Mouse (Mus musculus) limb, embryonic 13.5 days (tissue): ENCODE results near the gene Mall. TPM values are rescaled to one million over a fixed set of nuclear protein-coding genes. Genes with fewer than 3 reads are reported as not detected.

Source experiments
- ATAC-seq: fragments of 200-750 bp; cut with Nextera tagmentation; 2 replicates; pipeline ENCODE4 v1.8.0; 2017; ENCODE audit warnings: low read depth, moderate number of reproducible peaks, moderate TSS enrichment; ENCODE audit not compliant: low FRiP score
- H3K27ac ChIP-seq: fragments of 300-500 bp; sonication (generic); 2 replicates; pipeline ENCODE4 v1.5.1; 2015; ENCODE audit warnings: inconsistent platforms, mild to moderate bottlenecking, moderate library complexity
- H3K27me3 ChIP-seq: fragments of 300-500 bp; sonication (generic); 2 replicates; pipeline ENCODE4 v1.6.1; 2015; ENCODE audit warnings: mild to moderate bottlenecking, inconsistent platforms
- H3K36me3 ChIP-seq: fragments of 300-500 bp; sonication (generic); 2 replicates; pipeline ENCODE4 v1.6.1; 2015; ENCODE audit warnings: inconsistent platforms, mild to moderate bottlenecking, moderate library complexity
- H3K4me1 ChIP-seq: fragments of 300-500 bp; sonication (generic); 2 replicates; pipeline ENCODE4 v1.6.1; 2015; ENCODE audit warnings: inconsistent platforms
- H3K4me2 ChIP-seq: fragments of 300-500 bp; sonication (generic); replicated peaks from 2 replicates; pipeline ENCODE4 v1.6.1; 2015; ENCODE audit warnings: inconsistent platforms, mild to moderate bottlenecking, moderate library complexity
- H3K4me3 ChIP-seq: fragments of 300-500 bp; sonication (generic); 2 replicates; pipeline ENCODE4 v1.5.1; 2015; ENCODE audit warnings: moderate library complexity, mild to moderate bottlenecking, inconsistent platforms
- H3K9ac ChIP-seq: fragments of 300-500 bp; sonication (generic); 2 replicates; pipeline ENCODE4 v1.6.1; 2015; ENCODE audit warnings: mild to moderate bottlenecking, inconsistent platforms
- H3K9me3 ChIP-seq: fragments of 300-500 bp; sonication (generic); 2 replicates; pipeline ENCODE4 v1.6.1; 2016; ENCODE audit warnings: inconsistent platforms
- WGBS: fragments of 180-500 bp; shearing (Covaris S2); methylation state at CpG from one replicate; pipeline ENCODE4 v1.1.7; 2015; 5-methylcytosine and 5-hydroxymethylcytosine counted together
- polyA plus RNA-seq: library from polyadenylated mRNA; unstranded; fragments of >200 nt; fragmentation: Nextera tagmentation; extraction: Ambion mirVana; gene quantifications from 2 replicates; pipeline ENCODE4 v1.2.1, GENCODE M21; 2015

Mall gene
- polyA plus RNA-seq, 1 experiment from 2014 or later = 6.5 TPM

GRCm38 (mm10) chr2:127656086-127656720, 73.5 kb downstream of the Mall start, which contains the start of gene Mal:
Gene Mal, minus strand, starts transcription at chr2:127656695.
- WGBS = under 1% methylated on average over 43 of the region's 43 CpGs
- Histone ChIP-seq H3K4me1 (peaks cover 13% of the 10 kb centered on the region), H3K9ac (no peak within 1 kb of the TSS), H3K4me3 (peak within 1 kb of the TSS; percentile 43), H3K36me3 (no peaks in the 10 kb centered on the region), H3K4me2 (peak within 1 kb of the TSS; percentile 65), H3K27ac (no peak within 1 kb of the TSS), H3K27me3 (peaks cover 87% of the 10 kb centered on the region), H3K9me3 (no peaks in the 10 kb centered on the region)
- no peak for ATAC-seq

GRCm38 (mm10) chr2:127655419-127655818, 74.3 kb downstream of the Mall start:
- Histone ChIP-seq H3K4me3 (no peak overlapping the region; the same call in 1 of the 2 replicates), H3K27me3 (peaks cover 90% of the 10 kb centered on the region), H3K27ac (no peak overlapping the region), H3K9me3 (no peaks in the 10 kb centered on the region), H3K36me3 (no peaks in the 10 kb centered on the region), H3K9ac (no peak overlapping the region), H3K4me1 (peaks cover 13% of the 10 kb centered on the region), H3K4me2 (no peak overlapping the region)
- 4% methylated on average over 9 of the region's 9 CpGs for WGBS
- ATAC-seq = no peak

GRCm38 (mm10) chr2:127654786-127655185, 74.9 kb downstream of the Mall start:
- peaks cover 88% of the 10 kb centered on the region for H3K27me3 ChIP-seq
- no peak overlapping the region for H3K4me3 ChIP-seq
- H3K4me1 ChIP-seq = peaks cover 13% of the 10 kb centered on the region
- no peaks in the 10 kb centered on the region for H3K36me3 ChIP-seq
- H3K27ac ChIP-seq = no peak overlapping the region
- 53% methylated on average over 3 of the region's 3 CpGs for WGBS
- H3K4me2 ChIP-seq = no peak overlapping the region
- ATAC-seq = no peak
- no peak overlapping the region for H3K9ac ChIP-seq
- no peaks in the 10 kb centered on the region for H3K9me3 ChIP-seq

Other genes with a start within 250 kb of the Mall start
- gene Kcnip3, start 207.8 kb downstream of the Mall start, polyA plus RNA-seq = 1.2 and 1.5 TPM in 2 replicates
- 1.8 and 2.3 TPM in 2 replicates for gene Prom2, start 188.5 kb downstream of the Mall start, polyA plus RNA-seq
- 5.2 and 6.1 TPM in 2 replicates for gene Zfp661, start 142.8 kb downstream of the Mall start, polyA plus RNA-seq
- gene Mrps5, start 142.7 kb downstream of the Mall start, polyA plus RNA-seq = 136 and 145 TPM in 2 replicates
- 1.4 and 1.6 TPM in 2 replicates for gene Mal, start 73.2 kb downstream of the Mall start, polyA plus RNA-seq
- 33.5 and 34.6 TPM in 2 replicates for gene Nphp1, start 59.0 kb upstream of the Mall start, polyA plus RNA-seq
- gene Mtln, start 62.6 kb upstream of the Mall start, polyA plus RNA-seq = 26.2 and 29.5 TPM in 2 replicates
- gene Bub1, start 101.9 kb upstream of the Mall start, polyA plus RNA-seq = 54.0 and 58.5 TPM in 2 replicates
- 0.06 and 0.11 TPM in 2 replicates for gene Acoxl, start 108.9 kb upstream of the Mall start, polyA plus RNA-seq